17 mouse cellular contexts compared by ENCODE assay signal in the genomic region with DNA sequence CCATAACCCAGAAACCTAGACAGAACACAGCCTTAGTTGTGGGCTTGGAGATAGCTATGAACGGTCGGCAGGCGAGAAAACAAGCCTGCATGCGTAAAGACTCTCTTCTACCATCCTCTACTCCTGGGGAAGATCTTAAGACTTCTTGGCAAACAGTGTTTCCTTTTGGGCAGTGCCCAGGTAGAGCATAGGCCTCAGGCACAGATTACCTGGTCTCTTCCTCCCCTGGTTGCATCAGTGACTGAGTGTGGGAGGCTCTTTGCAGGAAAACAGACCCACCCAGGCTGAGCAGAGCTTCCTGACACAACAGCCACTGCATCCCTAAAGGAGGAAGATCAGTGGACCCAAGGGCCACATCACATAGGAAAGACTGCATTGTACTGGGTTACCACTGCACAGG.
DNase-seq lines count a peak whose midpoint lies in the region; ATAC-seq and TF ChIP-seq lines count a peak whose summit lies in the region.
"Had no signal": no experiment of that assay in that cellular context is flagged by ENCODE, and none has a peak within 500 bp of the region (broad histone marks: within the 10 kb centered on the region; RNA-seq: fewer than 3 reads in every experiment).

No protein-coding gene starts in this region.

- WGBS in cerebellum, adult 2 months, result 93% methylated on average over 4 of the region's 4 CpGs
- 95% methylated on average over 4 of the region's 4 CpGs for WGBS in hindbrain, embryonic 10.5 days
- 95% methylated on average over 4 of the region's 4 CpGs for WGBS in hindbrain, embryonic 16.5 days
- WGBS in limb, embryonic 12.5 days, result 93% methylated on average over 4 of the region's 4 CpGs
- 97% methylated on average over 4 of the region's 4 CpGs for WGBS in limb, embryonic 10.5 days

- no peak for TF ChIP-seq POLR2A in cerebellum, adult 2 months (IDR thresholded peaks at IDR 0.05; ENCODE audit: borderline replicate concordance, insufficient read depth, low read length)

- H3K27me3 ChIP-seq in cerebellum, adult 2 months (ENCODE audit: control insufficient read depth, insufficient read depth, low read length), result no peaks in the 10 kb centered on the region
- H3K27me3 ChIP-seq in hindbrain, embryonic 10.5 days (ENCODE audit: insufficient read depth, poor library complexity, severe bottlenecking), result no peaks in the 10 kb centered on the region
- no peaks in the 10 kb centered on the region for H3K27me3 ChIP-seq in hindbrain, embryonic 16.5 days (replicated peaks; ENCODE audit: control insufficient read depth, insufficient read depth, low read length)
- no peaks in the 10 kb centered on the region for H3K27me3 ChIP-seq in limb, embryonic 12.5 days
- H3K27me3 ChIP-seq in limb, embryonic 10.5 days (ENCODE audit: low read depth, poor library complexity, severe bottlenecking), result no peaks in the 10 kb centered on the region
- H3K27me3 ChIP-seq: forebrain, embryonic 15.5 days had no signal

- H3K4me2 ChIP-seq in hindbrain, embryonic 16.5 days (ENCODE audit: low read length), result no peak overlapping the region
- H3K4me2 ChIP-seq in limb, embryonic 12.5 days, result no peak overlapping the region
- H3K4me2 ChIP-seq: forebrain, embryonic 15.5 days; hindbrain, embryonic 14.5 days had no signal

- DNase-seq in cerebellum, adult 2 months, result peak in 1 of 2 experiments; percentile 27
- no peak for DNase-seq in cerebellum, adult 18-20 months
- DNase-seq in hindbrain, embryonic 10.5 days (ENCODE audit: low spot score), result no peak
- no peak for DNase-seq in limb, embryonic 10.5 days (ENCODE audit: low spot score)
- peak; percentile 84 for DNase-seq in gonadal fat pad, adult 2 months (ENCODE audit: low read depth)
- DNase-seq in right cerebral cortex, postnatal 4 days, result no peak
- DNase-seq: adrenal gland, postnatal 10 days; cerebellum, adult 11 months; cerebellum, adult 9-11 months; cerebellum, postnatal 36 days; gastrocnemius, postnatal 25 days; heart, adult 11 months; heart, postnatal 14 days had no signal

- peak overlapping the region; percentile 88 for H3K27ac ChIP-seq in cerebellum, adult 2 months (ENCODE audit: insufficient read depth, low read length)
- peak overlapping the region; percentile 62; the same call in 1 of the 2 replicates for H3K27ac ChIP-seq in hindbrain, embryonic 10.5 days
- H3K27ac ChIP-seq in hindbrain, embryonic 16.5 days (ENCODE audit: low read depth, low read length), result no peak overlapping the region
- H3K27ac ChIP-seq in limb, embryonic 12.5 days, result peak overlapping the region; percentile 32; the same call in 1 of the 2 replicates
- no peak overlapping the region for H3K27ac ChIP-seq in limb, embryonic 10.5 days
- H3K27ac ChIP-seq: forebrain, embryonic 15.5 days; hindbrain, embryonic 14.5 days had no signal

- H3K4me3 ChIP-seq in cerebellum, adult 2 months (replicated peaks; ENCODE audit: insufficient read depth, low read depth, low read length), result no peak overlapping the region
- no peak overlapping the region for H3K4me3 ChIP-seq in hindbrain, embryonic 10.5 days
- H3K4me3 ChIP-seq in hindbrain, embryonic 16.5 days (ENCODE audit: low read length), result no peak overlapping the region
- no peak overlapping the region for H3K4me3 ChIP-seq in limb, embryonic 12.5 days (replicated peaks)
- no peak overlapping the region for H3K4me3 ChIP-seq in limb, embryonic 10.5 days
- H3K4me3 ChIP-seq: forebrain, embryonic 15.5 days had no signal

- no peak for ATAC-seq in hindbrain, embryonic 16.5 days
- no peak for ATAC-seq in limb, embryonic 12.5 days (ENCODE audit: insufficient number of reproducible peaks, insufficient read depth, low FRiP score, low TSS enrichment, low read depth)
- ATAC-seq: forebrain, embryonic 15.5 days had no signal

- TF ChIP-seq CTCF in cerebellum, adult 2 months (IDR thresholded peaks at IDR 0.05; ENCODE audit: borderline replicate concordance, insufficient read depth, low read depth, low read length), result no peak

- peaks cover 9% of the 10 kb centered on the region for H3K36me3 ChIP-seq in hindbrain, embryonic 10.5 days
- H3K36me3 ChIP-seq in hindbrain, embryonic 16.5 days (ENCODE audit: control insufficient read depth, insufficient read depth, low read length), result no peaks in the 10 kb centered on the region
- H3K36me3 ChIP-seq in limb, embryonic 12.5 days, result no peaks in the 10 kb centered on the region
- H3K36me3 ChIP-seq in limb, embryonic 10.5 days, result peaks cover 2% of the 10 kb centered on the region; the same call in 1 of the 2 replicates
- H3K36me3 ChIP-seq: forebrain, embryonic 15.5 days had no signal

- H3K9me3 ChIP-seq in hindbrain, embryonic 10.5 days, result peaks cover 8% of the 10 kb centered on the region; the same call in 1 of the 2 replicates
- no peaks in the 10 kb centered on the region for H3K9me3 ChIP-seq in hindbrain, embryonic 16.5 days (ENCODE audit: control insufficient read depth, low read length)
- no peaks in the 10 kb centered on the region; the same call in 1 of the 2 replicates for H3K9me3 ChIP-seq in limb, embryonic 12.5 days
- no peaks in the 10 kb centered on the region for H3K9me3 ChIP-seq in limb, embryonic 10.5 days (replicated peaks)
- H3K9me3 ChIP-seq: forebrain, embryonic 15.5 days had no signal

- H3K9ac ChIP-seq in hindbrain, embryonic 16.5 days (ENCODE audit: low read depth, low read length), result no peak overlapping the region
- no peak overlapping the region for H3K9ac ChIP-seq in limb, embryonic 12.5 days (replicated peaks)
- H3K9ac ChIP-seq: forebrain, embryonic 15.5 days; hindbrain, embryonic 14.5 days had no signal

- peaks cover 53% of the 10 kb centered on the region for H3K4me1 ChIP-seq in cerebellum, adult 2 months (ENCODE audit: control insufficient read depth, insufficient read depth, low read length)
- peaks cover 59% of the 10 kb centered on the region for H3K4me1 ChIP-seq in hindbrain, embryonic 10.5 days (replicated peaks)
- peaks cover 27% of the 10 kb centered on the region for H3K4me1 ChIP-seq in hindbrain, embryonic 16.5 days (ENCODE audit: control insufficient read depth, insufficient read depth, low read depth, low read length)
- peaks cover 48% of the 10 kb centered on the region for H3K4me1 ChIP-seq in limb, embryonic 12.5 days (replicated peaks)
- peaks cover 45% of the 10 kb centered on the region for H3K4me1 ChIP-seq in limb, embryonic 10.5 days

Comparison
In these comparisons a context has a peak if more than half of its experiments do, and no peak if none do; other contexts are left out.
1. H3K27ac ChIP-seq: peak in cerebellum, adult 2 months (single experiment), hindbrain, embryonic 10.5 days (single experiment) and limb, embryonic 12.5 days (single experiment); none in hindbrain, embryonic 16.5 days (single experiment) and limb, embryonic 10.5 days (single experiment).